Comparison of ENCODE assay signal across 7 mouse cellular contexts in genomic region chr6:42264626-42265312, GRCm38 (mm10). TPM values are rescaled to one million over a fixed set of nuclear protein-coding genes. Genes with fewer than 3 reads are reported as not detected.
DNase-seq lines count a peak whose midpoint lies in the region; ATAC-seq lines count a peak whose summit lies in the region.

Gene Casp2, plus strand, starts transcription at chr6:42264985.

- ATAC-seq in intestine, embryonic 15.5 days, result peak; percentile 97

- peak within 1 kb of the TSS; percentile 85 for H3K9ac ChIP-seq in intestine, embryonic 15.5 days

- H3K27me3 ChIP-seq in intestine, embryonic 15.5 days (replicated peaks), result no peaks in the 10 kb centered on the region
- peaks cover 25% of the 10 kb centered on the region for H3K27me3 ChIP-seq in midbrain, embryonic 10.5 days (ENCODE audit: low read depth, poor library complexity, severe bottlenecking)

- peak within 1 kb of the TSS; percentile 88 for H3K27ac ChIP-seq in intestine, embryonic 15.5 days
- peak within 1 kb of the TSS; percentile 98 for H3K27ac ChIP-seq in midbrain, embryonic 10.5 days (replicated peaks)

- peak; percentile 99 for DNase-seq in adrenal gland, adult 2 months
- DNase-seq in embryo, embryonic 11.5 days (ENCODE audit: low read depth, low spot score), result peak; percentile 97
- peak; percentile 96 to 98 for DNase-seq in gastrocnemius, postnatal 36 days
- peak; percentile 97 to 99 for DNase-seq in left cerebral cortex, postnatal 25 days (ENCODE audit: low spot score in 2 of 2)
- DNase-seq in midbrain, embryonic 10.5 days (ENCODE audit: low spot score), result peak; percentile 100
- peak; percentile 98 for DNase-seq in right cerebral cortex, postnatal 4 days

- intact Hi-C loops in gastrocnemius, postnatal 36 days (cut with DNase I), result no loop called here
- intact Hi-C loops in left cerebral cortex, postnatal 25 days (cut with DNase I), result loop anchor here (2.0 to 5.0 kb wide), 4 partner anchors 34 to 658 kb away; partner anchors contain the start of gene Fam131b

- WGBS in intestine, embryonic 15.5 days, result under 1% methylated on average over 49 of the region's 51 CpGs
- WGBS in midbrain, embryonic 10.5 days, result under 1% methylated on average over 44 of the region's 51 CpGs

- H3K4me3 ChIP-seq in intestine, embryonic 15.5 days (replicated peaks), result peak within 1 kb of the TSS; percentile 66
- H3K4me3 ChIP-seq in midbrain, embryonic 10.5 days, result peak within 1 kb of the TSS; percentile 85

- no peaks in the 10 kb centered on the region for H3K9me3 ChIP-seq in intestine, embryonic 15.5 days
- H3K9me3 ChIP-seq in midbrain, embryonic 10.5 days (replicated peaks), result no peaks in the 10 kb centered on the region

- peaks cover 5% of the 10 kb centered on the region; the same call in 1 of the 2 replicates for H3K4me1 ChIP-seq in intestine, embryonic 15.5 days (replicated peaks)
- H3K4me1 ChIP-seq in midbrain, embryonic 10.5 days, result peaks cover 15% of the 10 kb centered on the region

- H3K4me2 ChIP-seq in intestine, embryonic 15.5 days (replicated peaks), result peak within 1 kb of the TSS; percentile 69

- peaks cover 11% of the 10 kb centered on the region for H3K36me3 ChIP-seq in intestine, embryonic 15.5 days
- peaks cover 27% of the 10 kb centered on the region for H3K36me3 ChIP-seq in midbrain, embryonic 10.5 days

RNA-seq across cellular contexts. Expression of gene Casp2, which starts in this region (rescaled TPM):
- total RNA-seq in adrenal gland, adult 2 months (2021), result 10 to 100 TPM; 16.5 to 20.2 TPM
- 9.1 and 12.9 TPM in 2 replicates for polyA plus RNA-seq in adrenal gland, adult 2 months (2012; rRNA removed)
- total RNA-seq in gastrocnemius, postnatal 36 days (2021), result 1 to 10 TPM; 5.3 to 5.5 TPM
- polyA plus RNA-seq in intestine, embryonic 15.5 days (2015; fragmentation: Nextera tagmentation; extraction: Ambion mirVana), result 42.2 and 44.9 TPM in 2 replicates
- 10 to 100 TPM; 21.7 to 26.6 TPM for total RNA-seq in left cerebral cortex, postnatal 25 days (2021)
- polyA plus RNA-seq in midbrain, embryonic 10.5 days (2016; fragmentation: Nextera tagmentation; extraction: Ambion mirVana), result 75.4 and 81.1 TPM in 2 replicates

Comparison
In these comparisons a context has a peak if more than half of its experiments do, and no peak if none do; other contexts are left out.
1. Peak in every context shown above with its lines: DNase-seq, ATAC-seq, H3K4me3 ChIP-seq and H3K27ac ChIP-seq.